Mouse (Mus musculus) ovary, adult 18-20 months (tissue): ENCODE data around the gene Tmem233.

Source experiments
- DNase-seq: peaks from one replicate; pipeline ENCODE4 v3.0.0; 2022; ENCODE audit warnings: low spot score, mixed read lengths

The Tmem233 gene

GRCm38 (mm10) chr5:116003825-116004224 lies 79.2 kb downstream of the Tmem233 start:
- no peak for DNase-seq

GRCm38 (mm10) chr5:116003154-116003553 lies 79.9 kb downstream of the Tmem233 start:
- DNase-seq, result no peak

GRCm38 (mm10) chr5:115997376-115997775 lies 85.7 kb downstream of the Tmem233 start:
- no peak for DNase-seq

- DNase-seq, result no peak
Observed at GRCm38 (mm10) chr5:115994101-115994500, 88.9 kb downstream of the Tmem233 start.

- DNase-seq, result no peak
Observed at GRCm38 (mm10) chr5:115991717-115992116, 91.3 kb downstream of the Tmem233 start.
